Mouse (Mus musculus): Measurements from ENCODE around the gene Zcchc8.

- TF ChIP-seq USF1 (IDR thresholded peaks at IDR 0.05; ENCODE audit: low read depth, low read length) (no peak), TCF12 (IDR thresholded peaks at IDR 0.05; ENCODE audit: low read depth, low read length) (no peak), HCFC1 (IDR thresholded peaks at IDR 0.05; ENCODE audit: low read depth, low read length) (no peak), CTCF (IDR thresholded peaks at IDR 0.05 in 2 of 3, conservative IDR thresholded peaks at IDR 0.05 in 1 of 3; ENCODE audit: control insufficient read depth in 1 of 3, insufficient read depth in 1 of 3, low read depth in 2 of 3, low read length in 3 of 3, poor library complexity in 1 of 3, severe bottlenecking in 1 of 3) (no peak), POLR2A (IDR thresholded peaks at IDR 0.05; ENCODE audit: control insufficient read depth in 1 of 2, insufficient read depth in 1 of 2, low read depth in 1 of 2, low read length in 2 of 2, poor library complexity in 1 of 2) (no peak), MXI1 (IDR thresholded peaks at IDR 0.05; ENCODE audit: low read depth, low read length) (no peak), CHD2 (IDR thresholded peaks at IDR 0.05; ENCODE audit: low read length) (no peak), CHD1 (IDR thresholded peaks at IDR 0.05; ENCODE audit: low read depth, low read length) (no peak), MYC (IDR thresholded peaks at IDR 0.05; ENCODE audit: low read depth, low read length) (no peak), ETS1 (IDR thresholded peaks at IDR 0.05; ENCODE audit: low read depth, low read length) (no peak), POLR2AphosphoS2 (IDR thresholded peaks at IDR 0.05; ENCODE audit: low read length) (no peak), MAX (IDR thresholded peaks at IDR 0.05; ENCODE audit: low read length) (no peak), EP300 (IDR thresholded peaks at IDR 0.05; ENCODE audit: low read depth in 1 of 2, low read length in 2 of 2) (no peak)
These were observed 53.0 kb downstream of the Zcchc8 start for GRCm38 (mm10) chr5:123667915-123668314.

All from MEL (cell line).